Mouse (Mus musculus): ENCODE data around the gene Cldn3. TPM values are rescaled to one million over a fixed set of nuclear protein-coding genes. Genes with fewer than 3 reads are reported as not detected.
A peak's percentile ranks its signal among the peaks of the same experiment; 100 is the strongest.

Cldn3 gene
- polyA plus RNA-seq, 1 experiment from 2014 or later: 20.5 TPM

GRCm38 (mm10) chr5:135009590-135010319, 23.7 kb downstream of the Cldn3 start:
- WGBS: 1% methylated on average over 37 of the region's 37 CpGs

DNA sequence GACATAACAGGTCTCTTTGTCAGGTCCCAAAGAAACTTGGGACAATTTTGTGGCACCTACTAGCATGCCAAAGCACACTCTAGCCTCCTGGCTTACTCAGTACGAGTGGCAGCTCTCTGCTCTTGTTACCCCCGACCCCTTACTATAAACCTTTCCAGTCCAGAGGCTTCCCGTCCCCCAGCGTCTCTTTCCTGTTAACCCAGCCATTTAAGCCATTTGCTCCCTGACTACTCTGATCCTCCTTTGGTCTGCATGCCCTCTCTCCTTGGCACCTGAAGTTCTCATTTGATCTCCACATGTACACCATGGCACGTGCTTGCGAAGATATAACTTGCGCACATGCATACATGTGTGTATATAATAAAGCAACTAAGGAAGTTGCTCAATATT, 24.3 kb downstream of the Cldn3 start:
- H3K36me3 ChIP-seq: no peaks in the 10 kb centered on the region
- H3K9ac ChIP-seq: peak overlapping the region; percentile 58; the same call in 1 of the 2 replicates
- ATAC-seq (ENCODE audit: insufficient number of reproducible peaks, insufficient read depth, low FRiP score, low TSS enrichment): no peak
- peak overlapping the region; percentile 97 for H3K27ac ChIP-seq
- H3K4me2 ChIP-seq (replicated peaks): peak overlapping the region; percentile 77
- H3K4me3 ChIP-seq: peak overlapping the region; percentile 58
- no peaks in the 10 kb centered on the region for H3K9me3 ChIP-seq
- H3K4me1 ChIP-seq: peaks cover 29% of the 10 kb centered on the region
- WGBS: 65% methylated on average over 7 of the region's 7 CpGs
- H3K27me3 ChIP-seq: no peaks in the 10 kb centered on the region

More at GRCm38 (mm10) chr5:135009590-135010319, 23.7 kb downstream of the Cldn3 start:
- H3K4me2 ChIP-seq (replicated peaks): peak overlapping the region; percentile 77
- peak overlapping the region; percentile 58 for H3K9ac ChIP-seq
- H3K9me3 ChIP-seq: no peaks in the 10 kb centered on the region
- peak overlapping the region; percentile 97 for H3K27ac ChIP-seq
- H3K4me3 ChIP-seq: peak overlapping the region; percentile 58
- no peaks in the 10 kb centered on the region for H3K36me3 ChIP-seq
- no peaks in the 10 kb centered on the region for H3K27me3 ChIP-seq
- H3K4me1 ChIP-seq: peaks cover 29% of the 10 kb centered on the region
- peak; percentile 78 for ATAC-seq (ENCODE audit: insufficient number of reproducible peaks, insufficient read depth, low FRiP score, low TSS enrichment)

- Histone ChIP-seq H3K4me1 (peaks cover 29% of the 10 kb centered on the region), H3K9ac (peak overlapping the region; percentile 58; the same call in 1 of the 2 replicates), H3K27me3 (no peaks in the 10 kb centered on the region), H3K9me3 (no peaks in the 10 kb centered on the region), H3K4me2 (replicated peaks) (peak overlapping the region; percentile 77), H3K27ac (no peak overlapping the region), H3K36me3 (no peaks in the 10 kb centered on the region), H3K4me3 (no peak overlapping the region)
- WGBS: 88% methylated on average over 25 of the region's 25 CpGs
- ATAC-seq (ENCODE audit: insufficient number of reproducible peaks, insufficient read depth, low FRiP score, low TSS enrichment): no peak
These were observed 25.1 kb downstream of the Cldn3 start for GRCm38 (mm10) chr5:135010841-135011743.

DNA sequence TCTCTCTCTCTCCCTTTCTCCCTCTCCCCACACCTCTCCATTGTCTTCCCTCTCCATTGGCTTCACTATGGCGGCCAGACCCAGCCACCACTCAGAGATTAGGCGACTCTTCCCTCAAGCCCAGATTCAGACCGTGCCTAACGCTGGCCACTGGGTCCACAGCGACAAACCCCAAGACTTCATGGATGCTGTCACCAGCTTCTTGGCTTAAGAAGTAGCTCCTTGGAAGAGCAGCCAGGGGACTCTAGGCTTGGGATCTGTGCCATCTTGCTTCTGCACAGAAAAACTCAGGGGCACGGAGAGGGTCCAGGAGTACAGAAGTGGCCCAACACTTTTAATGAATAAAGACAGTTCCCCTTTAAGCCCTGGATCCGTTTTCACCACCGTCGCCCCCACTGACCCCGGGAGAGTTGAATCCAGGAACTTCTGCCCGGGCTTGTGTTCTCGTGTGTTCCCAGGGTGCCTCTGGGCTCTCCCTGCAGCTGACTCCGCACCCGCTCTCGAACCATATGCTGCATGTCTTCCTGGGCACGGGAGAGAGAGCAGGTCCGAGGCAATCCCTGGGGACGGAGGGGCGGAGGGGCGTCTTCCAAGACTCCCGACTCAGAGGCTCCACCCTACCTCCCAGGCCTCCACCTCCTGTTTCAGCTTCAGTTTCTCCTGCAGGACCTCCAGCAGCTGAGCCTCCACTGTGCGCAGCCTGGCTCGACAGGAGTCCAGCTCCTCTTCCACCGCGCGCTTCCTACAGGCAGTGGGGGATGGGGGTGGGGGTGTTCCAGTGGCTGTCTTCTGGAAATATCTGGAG, 26.0 kb downstream of the Cldn3 start:
- no peaks in the 10 kb centered on the region for H3K27me3 ChIP-seq
- H3K27ac ChIP-seq: 0 out of 2 replicates have a peak overlapping the region, but pooled peaks have one; percentile 41
- H3K4me3 ChIP-seq: peak overlapping the region; percentile 14; the same call in 1 of the 2 replicates
- H3K4me1 ChIP-seq: peaks cover 29% of the 10 kb centered on the region
- WGBS: 25% methylated on average over 26 of the region's 26 CpGs
- peak overlapping the region; percentile 17; the same call in 1 of the 2 replicates for H3K9ac ChIP-seq
- H3K9me3 ChIP-seq: no peaks in the 10 kb centered on the region
- peak overlapping the region; percentile 41 for H3K4me2 ChIP-seq (replicated peaks)
- no peak for ATAC-seq (ENCODE audit: insufficient number of reproducible peaks, insufficient read depth, low FRiP score, low TSS enrichment)
- H3K36me3 ChIP-seq: no peaks in the 10 kb centered on the region

DNA sequence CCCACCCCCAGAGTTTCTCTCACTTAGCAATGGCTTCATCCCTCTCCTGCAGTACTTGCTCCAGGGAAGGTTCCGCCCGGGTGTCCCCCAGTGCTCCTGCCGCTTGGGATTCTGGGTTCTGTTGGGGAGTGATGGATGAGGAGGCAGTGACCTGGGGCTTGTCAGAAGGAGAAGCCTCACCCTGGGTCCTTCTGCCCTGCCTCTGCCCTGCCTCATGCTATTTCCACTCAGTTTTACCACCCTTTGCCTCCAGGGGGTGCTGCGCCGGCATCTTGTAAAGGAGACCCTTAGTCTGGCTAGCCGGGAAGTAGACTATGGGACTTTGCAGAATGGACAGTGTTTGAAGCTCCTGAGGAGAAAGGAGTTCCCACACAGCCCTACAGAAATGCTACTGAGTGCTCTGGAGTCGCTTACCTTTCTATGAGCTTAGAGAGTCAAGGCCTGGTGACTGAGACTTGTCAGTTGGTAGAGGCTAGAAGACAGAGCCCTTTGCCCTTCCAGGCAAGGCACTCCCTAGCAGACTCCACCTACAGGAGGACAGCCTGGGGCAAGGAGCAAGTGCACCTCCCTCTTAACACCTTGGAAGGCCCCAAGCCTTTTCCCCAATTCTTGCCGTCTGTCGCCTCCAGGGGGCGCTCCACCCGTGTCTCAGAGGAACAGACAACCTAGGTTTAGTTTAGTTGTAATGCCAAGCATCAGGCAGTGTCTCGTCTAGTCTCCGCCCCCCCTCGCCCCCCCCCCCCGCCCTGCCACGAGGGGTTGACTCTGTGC, 26.8 kb downstream of the Cldn3 start:
- ATAC-seq (ENCODE audit: insufficient number of reproducible peaks, insufficient read depth, low FRiP score, low TSS enrichment): no peak
- Histone ChIP-seq H3K27me3 (0 out of 2 replicates have a peak, but pooled peaks cover 2% of the 10 kb centered on the region), H3K36me3 (no peaks in the 10 kb centered on the region), H3K4me2 (replicated peaks) (peak overlapping the region; percentile 41), H3K4me3 (0 out of 2 replicates have a peak overlapping the region, but pooled peaks have one; percentile 14), H3K27ac (0 out of 2 replicates have a peak overlapping the region, but pooled peaks have one; percentile 41), H3K4me1 (peaks cover 29% of the 10 kb centered on the region), H3K9ac (no peak overlapping the region), H3K9me3 (no peaks in the 10 kb centered on the region)
- WGBS: 4% methylated on average over 16 of the region's 16 CpGs

- Histone ChIP-seq H3K4me3 (no peak overlapping the region), H3K27ac (no peak overlapping the region), H3K36me3 (no peaks in the 10 kb centered on the region), H3K9me3 (no peaks in the 10 kb centered on the region), H3K27me3 (0 out of 2 replicates have a peak, but pooled peaks cover 3% of the 10 kb centered on the region), H3K9ac (no peak overlapping the region), H3K4me2 (replicated peaks) (no peak overlapping the region), H3K4me1 (peaks cover 25% of the 10 kb centered on the region)
- ATAC-seq (ENCODE audit: insufficient number of reproducible peaks, insufficient read depth, low FRiP score, low TSS enrichment): no peak
- WGBS: 15% methylated on average over 7 of the region's 7 CpGs
These were observed 29.5 kb downstream of the Cldn3 start for GRCm38 (mm10) chr5:135015497-135015896.

GRCm38 (mm10) chr5:135016224-135016759, 30.3 kb downstream of the Cldn3 start:
- no peak for ATAC-seq (ENCODE audit: insufficient number of reproducible peaks, insufficient read depth, low FRiP score, low TSS enrichment)
- Histone ChIP-seq H3K36me3 (no peaks in the 10 kb centered on the region), H3K27me3 (0 out of 2 replicates have a peak, but pooled peaks cover 3% of the 10 kb centered on the region), H3K9ac (no peak overlapping the region), H3K4me3 (no peak overlapping the region), H3K27ac (no peak overlapping the region), H3K4me1 (peaks cover 17% of the 10 kb centered on the region), H3K4me2 (replicated peaks) (no peak overlapping the region), H3K9me3 (no peaks in the 10 kb centered on the region)
- WGBS: 59% methylated on average over 4 of the region's 4 CpGs

- Histone ChIP-seq H3K36me3 (no peaks in the 10 kb centered on the region), H3K9ac (no peak overlapping the region), H3K27me3 (0 out of 2 replicates have a peak, but pooled peaks cover 3% of the 10 kb centered on the region), H3K4me1 (peaks cover 24% of the 10 kb centered on the region), H3K4me2 (replicated peaks) (no peak overlapping the region), H3K27ac (no peak overlapping the region), H3K4me3 (no peak overlapping the region), H3K9me3 (no peaks in the 10 kb centered on the region)
- 76% methylated on average over 6 of the region's 6 CpGs for WGBS
- no peak for ATAC-seq (ENCODE audit: insufficient number of reproducible peaks, insufficient read depth, low FRiP score, low TSS enrichment)
These were observed 35.8 kb downstream of the Cldn3 start for GRCm38 (mm10) chr5:135021814-135022213.

GRCm38 (mm10) chr5:135023344-135024173, 37.5 kb downstream of the Cldn3 start, which contains the start of gene Stx1a:
Gene Stx1a (plus strand): TSS chr5:135023482.
- Histone ChIP-seq H3K4me3 (peak within 1 kb of the TSS; percentile 67), H3K4me1 (peaks cover 27% of the 10 kb centered on the region), H3K27me3 (no peaks in the 10 kb centered on the region), H3K4me2 (replicated peaks) (peak within 1 kb of the TSS; percentile 98), H3K36me3 (no peaks in the 10 kb centered on the region), H3K27ac (0 out of 2 replicates have a peak within 1 kb of the TSS, but pooled peaks have one; percentile 25), H3K9ac (peak within 1 kb of the TSS; percentile 75), H3K9me3 (no peaks in the 10 kb centered on the region)
- peak; percentile 81 for ATAC-seq (ENCODE audit: insufficient number of reproducible peaks, insufficient read depth, low FRiP score, low TSS enrichment)
- under 1% methylated on average over 61 of the region's 61 CpGs for WGBS

All from embryonic facial prominence, embryonic 12.5 days (tissue).